Mouse (Mus musculus) erythroblast, embryonic 14.5 days (primary cell): ENCODE results near the gene Lrrc66.

ENCODE experiments used
- GATA1 ChIP-seq: IDR thresholded peaks from 2 replicates; pipeline ENCODE4 v1.6.1; 2012; ENCODE audit warnings: low read length, inconsistent platforms, mixed read lengths
- TAL1 ChIP-seq: IDR thresholded peaks from 3 replicates; pipeline ENCODE4 v1.6.1; 2012; ENCODE audit warnings: low read length, inconsistent platforms, mixed read lengths

DNA sequence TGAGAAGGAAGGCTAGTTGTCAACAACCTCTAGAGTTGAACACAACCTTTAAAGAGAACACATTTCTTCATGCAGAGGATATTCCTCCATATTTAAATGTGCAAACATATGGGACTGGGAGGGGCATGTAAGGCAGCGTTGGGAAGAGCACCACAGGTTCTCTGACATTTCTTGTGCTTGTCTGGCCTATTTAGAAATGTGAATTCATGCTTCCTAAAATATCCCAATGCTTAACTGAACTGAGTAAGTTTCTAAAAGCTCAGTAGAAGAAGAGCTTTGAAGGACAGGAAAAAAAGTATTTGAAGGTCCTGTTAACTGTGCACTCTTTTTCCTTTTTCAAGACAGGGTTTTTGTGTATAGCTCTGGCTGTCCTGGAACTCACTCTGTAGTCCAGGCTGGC is 13.4 kb downstream of the Lrrc66 start:
- no peak for TF ChIP-seq TAL1
- no peak for TF ChIP-seq GATA1
